Comparison of ENCODE assay signal across 22 mouse cellular contexts in genomic region chr12:10638591-10638990, GRCm38 (mm10).
DNase-seq lines count a peak whose midpoint lies in the region; TF ChIP-seq lines count a peak whose summit lies in the region.
"Had no signal": no experiment of that assay in that cellular context is flagged by ENCODE, and none has a peak within 500 bp of the region (broad histone marks: within the 10 kb centered on the region; RNA-seq: fewer than 3 reads in every experiment).

No protein-coding gene starts in this region.

- no peak for TF ChIP-seq CTCF in brain, embryonic 14.5 days (IDR thresholded peaks at IDR 0.05; ENCODE audit: borderline replicate concordance, extremely low read depth, insufficient read depth, insufficient read length)
- TF ChIP-seq CTCF in gastrocnemius, adult 2 months (IDR thresholded peaks at IDR 0.05): no peak

- H3K27ac ChIP-seq in gastrocnemius, adult 2 months: no peak overlapping the region
- H3K27ac ChIP-seq: embryonic facial prominence, embryonic 12.5 days; embryonic facial prominence, embryonic 15.5 days; heart, embryonic 15.5 days; hindbrain, embryonic 10.5 days; hindbrain, embryonic 14.5 days; hindbrain, postnatal 0 days had no signal

- intact Hi-C loops in left cerebral cortex, postnatal 4 days (cut with DNase I): no loop called here
- intact Hi-C loops in gastrocnemius, adult 2 months (cut with DNase I): no loop called here

- no peak for TF ChIP-seq POLR2A in brain, embryonic 14.5 days (IDR thresholded peaks at IDR 0.05; ENCODE audit: borderline replicate concordance, extremely low read depth, insufficient read depth, insufficient read length, poor library complexity, severe bottlenecking)

- peak; percentile 3 for DNase-seq in left cerebral cortex, postnatal 4 days
- no peak for DNase-seq in left cerebral cortex, adult 11 months (ENCODE audit: low spot score)
- peak; percentile 49 for DNase-seq in brain, adult 2 months (ENCODE audit: low read depth, low spot score)
- peak; percentile 26 for DNase-seq in brain, embryonic 14.5 days (ENCODE audit: low read depth)
- peak; percentile 22 for DNase-seq in cerebellum, adult 9-11 months
- DNase-seq in gastrocnemius, adult 2 months: no peak
- DNase-seq in spleen, postnatal 10 days (ENCODE audit: low spot score in 2 of 2): no peak
- DNase-seq in spleen, postnatal 14 days (ENCODE audit: low spot score in 2 of 2): no peak
- DNase-seq: adrenal gland, adult 2 months; adrenal gland, postnatal 25 days; forebrain, postnatal 0 days; gastrocnemius, postnatal 25 days; heart, adult 18-20 months; heart, postnatal 10 days; heart, postnatal 36 days had no signal

- no peak overlapping the region for H3K4me3 ChIP-seq in gastrocnemius, adult 2 months
- H3K4me3 ChIP-seq: embryonic facial prominence, embryonic 12.5 days; embryonic facial prominence, embryonic 15.5 days; heart, embryonic 12.5 days; heart, embryonic 15.5 days; hindbrain, embryonic 10.5 days had no signal

Comparison
In these comparisons a context has a peak if more than half of its experiments do, and no peak if none do; other contexts are left out.
1. DNase-seq: peak in left cerebral cortex, postnatal 4 days (single experiment), brain, adult 2 months (single experiment), brain, embryonic 14.5 days (single experiment) and cerebellum, adult 9-11 months (single experiment); none in left cerebral cortex, adult 11 months (single experiment), gastrocnemius, adult 2 months (single experiment), spleen, postnatal 10 days (0 of 2) and spleen, postnatal 14 days (0 of 2).